Mouse (Mus musculus) c-Kit-positive CD71-negative TER-119-negative erythroid progenitor cells, embryonic 14.5 days (primary cell): ENCODE results near the gene Zfp384.

Source experiments
- DNase-seq: peaks from one replicate; pipeline ENCODE4 v3.0.0-alpha.2; 2013; ENCODE audit warnings: low read depth

Gene Zfp384

GRCm38 (mm10) chr6:125009129-125009180 lies at the start of gene Zfp384:
TSS of gene Zfp384 (plus strand) at chr6:125009145.
- no peak for DNase-seq

- no peak for DNase-seq
These were observed 49.0 kb upstream of the Zfp384 start for GRCm38 (mm10) chr6:124959960-124960359.

- no peak for DNase-seq
These were observed 47.9 kb upstream of the Zfp384 start for GRCm38 (mm10) chr6:124961021-124961420.

- no peak for DNase-seq
These were observed 44.3 kb upstream of the Zfp384 start for GRCm38 (mm10) chr6:124964638-124965037.

- peak; percentile 95 for DNase-seq
These were observed 43.7 kb upstream of the Zfp384 start, which contains the start of gene Cops7a for GRCm38 (mm10) chr6:124965088-124965719. TSS of gene Cops7a (minus strand) at chr6:124965538.

- DNase-seq = no peak
These were observed 43.2 kb upstream of the Zfp384 start for GRCm38 (mm10) chr6:124965747-124966146.

GRCm38 (mm10) chr6:124966466-124967118 lies 42.4 kb upstream of the Zfp384 start:
- no peak for DNase-seq

- DNase-seq = peak; percentile 43
These were observed 41.2 kb upstream of the Zfp384 start for GRCm38 (mm10) chr6:124967766-124968165.

GRCm38 (mm10) chr6:124992241-124992640 lies 16.7 kb upstream of the Zfp384 start:
- no peak for DNase-seq

GRCm38 (mm10) chr6:124993365-124993764 lies 15.6 kb upstream of the Zfp384 start:
- no peak for DNase-seq

GRCm38 (mm10) chr6:124993876-124994275 lies 15.1 kb upstream of the Zfp384 start:
- no peak for DNase-seq

GRCm38 (mm10) chr6:124995246-124995645 lies 13.7 kb upstream of the Zfp384 start:
- DNase-seq = no peak

GRCm38 (mm10) chr6:124995831-124996403 lies 13.0 kb upstream of the Zfp384 start:
- DNase-seq = no peak

- DNase-seq = no peak
These were observed 12.1 kb upstream of the Zfp384 start, which contains the start of gene Pianp for GRCm38 (mm10) chr6:124996551-124997501. TSS of gene Pianp (plus strand) at chr6:124996694.

GRCm38 (mm10) chr6:124998066-124998465 lies 10.9 kb upstream of the Zfp384 start:
- no peak for DNase-seq

- DNase-seq = no peak
These were observed 9.9 kb upstream of the Zfp384 start for GRCm38 (mm10) chr6:124999091-124999490.

GRCm38 (mm10) chr6:124999546-124999945 lies 9.4 kb upstream of the Zfp384 start:
- DNase-seq = no peak

- DNase-seq = no peak
These were observed 5.2 kb upstream of the Zfp384 start for GRCm38 (mm10) chr6:125003706-125004105.

- DNase-seq = no peak
These were observed 3.9 kb upstream of the Zfp384 start for GRCm38 (mm10) chr6:125005086-125005485.

- no peak for DNase-seq
These were observed 885 bp upstream of the Zfp384 start for GRCm38 (mm10) chr6:125008060-125008459.

GRCm38 (mm10) chr6:125008586-125009128 lies 288 bp upstream of the Zfp384 start:
- DNase-seq = peak; percentile 95
